Mouse (Mus musculus): ENCODE data around the gene Igsf21. TPM values are rescaled to one million over a fixed set of nuclear protein-coding genes. Genes with fewer than 3 reads are reported as not detected.

Gene Igsf21
- polyA plus RNA-seq, 2 experiments from 2014 or later = not detected

DNA sequence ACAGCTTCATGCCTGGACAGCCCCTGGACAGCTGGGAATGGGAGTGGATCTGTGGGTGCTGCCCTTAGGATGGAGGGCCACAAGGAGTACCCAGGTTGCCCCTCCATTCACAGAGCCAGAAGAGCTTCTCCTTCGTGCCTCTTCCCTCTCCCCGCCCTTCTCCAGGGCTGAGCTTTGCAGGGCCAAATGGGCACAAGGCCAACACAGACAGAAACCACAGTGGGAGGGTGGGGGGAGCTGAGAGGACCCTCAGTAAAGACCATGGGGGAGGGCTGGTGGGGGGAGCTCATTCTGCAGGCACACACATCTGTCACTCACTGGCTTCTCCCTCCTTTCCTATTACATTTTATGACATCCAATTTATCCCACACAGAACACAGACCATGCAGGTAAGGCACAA lies 151.7 kb downstream of the Igsf21 start:
- no peak for ATAC-seq

DNA sequence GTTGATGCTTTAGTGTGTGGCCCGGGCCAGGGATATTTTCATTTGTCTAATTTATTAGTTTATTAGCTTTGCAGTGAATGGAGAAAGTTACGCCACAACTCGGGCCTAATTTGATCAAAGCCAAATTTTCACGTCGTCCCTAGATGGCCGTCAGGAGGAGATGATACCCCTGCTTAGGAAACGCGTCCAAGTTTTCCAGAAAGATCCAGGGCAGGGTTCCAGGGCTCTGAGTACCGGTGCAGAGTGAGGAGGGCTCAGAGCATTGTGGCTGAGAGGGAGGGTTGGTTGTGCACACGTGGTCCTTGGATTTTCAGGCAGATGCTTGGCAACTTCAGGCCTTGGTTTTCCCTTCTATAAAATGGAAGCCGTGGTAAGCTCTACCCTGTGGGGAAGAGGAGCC lies 154.2 kb downstream of the Igsf21 start:
- ATAC-seq = no peak

DNA sequence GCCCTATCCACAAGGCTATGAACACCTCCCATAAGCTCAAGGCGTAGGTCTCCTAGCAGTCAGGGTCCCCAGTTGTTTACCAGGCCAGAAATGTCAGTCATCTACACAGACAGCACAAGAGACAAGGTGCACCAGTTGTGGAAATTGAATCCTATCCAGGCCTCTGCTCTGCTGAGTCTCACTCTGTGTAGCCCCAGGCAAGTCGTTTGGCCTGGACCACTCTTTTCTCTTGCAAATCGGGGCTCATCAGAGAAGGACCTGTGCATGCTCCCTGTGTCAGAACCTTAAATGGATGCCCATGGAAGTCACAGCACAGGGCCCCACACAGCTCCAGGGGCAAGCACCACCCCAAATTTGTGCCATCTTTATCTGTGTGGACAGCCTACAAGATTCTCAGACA lies 154.9 kb downstream of the Igsf21 start:
- ATAC-seq = no peak

DNA sequence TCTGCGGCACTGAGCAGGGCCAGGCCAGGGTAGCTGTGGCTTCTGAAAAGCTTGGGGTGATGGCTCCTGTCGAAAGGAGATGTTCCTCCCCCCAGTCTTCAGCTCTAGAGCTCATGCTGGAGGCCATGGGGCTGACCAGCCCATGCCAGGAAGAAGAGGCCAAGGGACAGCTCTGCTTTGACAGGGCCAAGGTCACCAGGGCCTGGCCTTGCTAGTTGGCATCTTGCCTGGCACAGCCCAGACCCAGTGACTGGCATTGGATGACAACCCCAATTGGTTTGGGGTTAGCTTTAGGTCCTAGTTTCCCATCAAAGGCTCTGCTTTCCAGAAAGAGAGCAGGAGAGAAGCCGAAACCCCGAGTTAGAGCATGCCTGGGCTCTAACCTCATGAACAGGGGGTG lies 156.9 kb downstream of the Igsf21 start:
- no peak for ATAC-seq

DNA sequence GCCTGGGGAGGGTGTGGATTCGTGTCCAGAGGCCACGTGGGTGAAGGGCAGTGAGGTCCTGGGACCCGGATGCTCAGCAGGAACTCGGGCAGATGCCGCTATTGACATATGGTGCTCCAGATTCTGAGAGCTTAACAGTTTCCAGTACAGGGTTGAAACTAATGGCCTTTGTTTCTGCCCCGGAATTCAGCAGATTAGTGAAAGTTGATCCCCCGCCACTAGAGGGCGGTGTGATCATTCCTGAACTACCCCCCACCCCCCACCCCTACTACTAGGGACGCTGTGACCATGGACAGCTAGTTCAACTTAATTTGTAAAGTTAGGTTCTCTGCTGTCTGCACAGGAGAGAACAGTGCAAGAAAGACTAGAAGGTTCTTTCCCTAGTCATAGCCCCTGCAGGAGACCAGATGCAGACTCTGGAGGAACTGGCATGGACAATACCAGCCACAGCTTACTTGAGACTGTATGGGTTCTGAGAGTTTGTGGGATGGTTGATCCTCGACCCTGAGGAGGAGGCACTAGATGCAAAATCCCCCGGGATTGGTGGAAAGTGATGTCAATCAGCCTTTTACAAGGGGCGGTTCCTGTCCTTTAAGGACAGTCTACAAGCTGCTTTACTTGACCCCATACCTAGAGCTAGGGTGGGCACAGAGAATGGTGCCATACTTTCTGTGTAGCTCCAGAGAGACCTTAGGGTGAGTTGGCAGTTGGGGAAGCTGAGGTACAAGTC lies 157.7 kb downstream of the Igsf21 start:
- ATAC-seq = no peak

DNA sequence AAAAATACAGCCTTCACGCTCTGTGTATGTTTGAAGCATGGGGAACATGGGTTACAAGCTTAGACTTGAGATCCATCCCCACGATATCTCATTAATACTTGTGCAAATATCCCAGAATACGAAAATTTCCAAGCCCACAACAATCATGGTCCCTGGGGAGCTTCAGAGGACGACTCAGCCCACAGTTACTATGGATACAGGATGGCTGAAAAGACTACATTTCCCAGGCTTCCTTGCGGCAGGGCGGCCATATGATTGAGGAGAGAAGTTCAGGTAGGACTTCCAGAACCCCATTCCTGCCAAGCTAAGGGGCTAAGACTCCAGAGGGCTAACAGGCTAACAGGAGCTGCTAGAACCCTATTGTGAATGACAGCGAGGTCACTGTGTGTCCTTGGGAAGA lies 160.4 kb downstream of the Igsf21 start:
- ATAC-seq = no peak

DNA sequence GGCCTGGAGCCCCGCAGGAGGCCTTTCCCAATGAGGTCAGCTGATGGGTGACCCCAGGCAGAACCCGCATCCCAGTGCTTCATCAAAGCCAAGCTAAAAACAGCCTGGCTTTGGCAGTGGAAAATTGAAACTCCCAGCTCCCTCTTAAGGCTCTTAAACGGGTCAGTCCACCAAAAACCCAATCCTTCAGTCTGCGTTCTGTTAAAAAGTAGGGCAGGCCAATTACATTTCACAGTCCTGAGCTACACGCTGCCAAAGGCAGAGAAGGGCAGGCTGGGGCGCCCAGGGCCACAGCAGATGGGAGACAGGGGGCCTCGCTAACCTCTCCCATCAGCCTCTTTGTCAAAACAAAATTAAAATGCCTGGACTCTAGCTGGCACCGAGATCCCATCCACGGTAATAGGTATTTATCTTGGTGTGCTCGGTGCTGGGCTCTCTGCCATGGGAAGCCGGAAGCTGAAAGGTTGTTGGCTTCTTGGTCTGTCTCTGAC lies 162.0 kb downstream of the Igsf21 start:
- no peak for ATAC-seq

DNA sequence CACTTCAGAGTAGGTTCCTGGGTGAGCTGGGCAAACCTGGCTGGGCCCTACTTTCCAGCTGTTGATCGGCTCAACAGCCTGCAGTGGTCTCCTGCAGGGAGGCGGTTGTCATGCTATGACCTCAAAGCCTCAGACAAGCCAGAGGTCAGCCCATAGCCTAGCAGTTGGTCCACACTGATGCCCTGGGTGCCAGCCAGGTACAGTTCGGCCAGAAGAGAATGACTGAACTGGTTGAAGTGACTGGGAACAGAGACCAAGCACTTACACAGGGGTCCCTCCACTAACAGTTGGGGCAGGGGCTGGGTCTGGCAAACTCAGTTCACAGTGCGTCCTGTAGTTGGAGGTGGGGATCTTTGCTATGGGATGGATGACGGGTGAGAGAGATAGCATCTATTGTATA lies 162.5 kb downstream of the Igsf21 start:
- ATAC-seq = no peak

DNA sequence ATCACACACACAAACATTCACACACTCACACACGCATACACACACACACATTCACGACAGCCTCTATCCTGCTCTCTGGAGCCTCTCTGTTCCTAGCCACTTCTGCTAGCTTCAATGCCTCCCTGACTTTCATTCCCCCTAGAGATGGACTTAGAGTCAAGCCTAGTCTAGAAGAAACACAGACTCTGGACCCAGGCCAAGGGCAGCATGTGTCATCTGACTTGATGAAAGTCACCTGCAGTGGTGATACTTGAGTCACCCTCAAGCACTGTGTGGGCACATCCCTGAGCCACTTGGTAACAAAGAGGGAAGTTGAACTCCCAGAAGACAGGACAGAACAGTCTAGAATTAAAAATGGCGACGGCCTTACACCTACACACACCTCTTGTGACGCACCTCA lies 168.2 kb downstream of the Igsf21 start:
- no peak for ATAC-seq

DNA sequence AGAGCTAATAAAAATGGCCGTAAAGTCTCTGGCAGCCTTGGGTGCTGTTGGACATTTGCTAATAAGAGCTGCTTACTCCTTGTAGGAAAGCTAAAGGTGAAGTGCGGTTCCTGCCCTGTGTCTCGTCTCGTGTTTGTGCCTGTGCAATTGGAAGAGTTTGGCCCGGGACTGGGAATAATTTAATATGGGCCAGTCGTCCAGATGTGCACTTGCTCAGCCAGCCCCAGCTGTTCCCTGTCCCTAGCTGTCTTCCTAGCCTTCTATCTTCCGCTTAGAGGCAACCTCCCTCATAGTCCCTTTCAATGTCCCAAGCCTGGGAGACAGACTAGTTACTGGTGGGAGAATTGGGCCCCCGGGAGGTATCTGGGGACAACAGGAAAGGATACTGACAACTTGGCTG lies 169.0 kb downstream of the Igsf21 start:
- ATAC-seq = no peak

DNA sequence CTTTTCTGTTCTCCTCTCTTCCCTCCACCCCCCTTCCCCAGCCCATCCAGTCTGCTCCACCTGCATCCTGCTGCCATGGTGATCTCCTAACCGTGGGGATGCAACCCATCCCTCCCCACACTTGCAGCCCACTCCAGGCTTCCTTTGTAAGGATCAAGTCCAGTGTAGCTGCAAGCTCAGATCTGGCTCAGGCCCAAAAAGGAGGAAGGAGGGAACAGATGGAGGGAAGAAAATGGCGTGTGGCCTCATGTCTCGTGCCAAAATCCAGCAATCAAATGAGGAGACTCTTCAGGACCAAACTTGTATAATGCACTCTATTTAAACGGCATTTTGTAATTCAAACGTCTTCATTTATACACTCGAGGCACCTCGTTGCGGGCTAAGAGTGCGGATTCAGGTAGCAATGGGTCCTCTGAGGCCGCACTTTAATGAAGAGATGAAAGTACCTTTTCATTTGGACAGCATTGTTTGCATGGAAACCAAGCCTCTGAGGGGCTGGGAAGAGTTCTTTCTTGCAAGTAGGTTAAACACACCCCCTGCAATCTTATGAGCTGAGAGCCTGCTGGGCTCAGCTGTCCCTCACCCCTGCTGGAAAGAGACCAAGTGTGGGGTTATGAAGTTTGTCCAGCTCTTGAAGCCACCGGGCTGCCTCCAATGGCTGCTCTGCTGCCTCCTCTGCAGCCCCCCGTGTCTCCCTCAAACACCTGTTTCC lies 169.6 kb downstream of the Igsf21 start:
- no peak for ATAC-seq

DNA sequence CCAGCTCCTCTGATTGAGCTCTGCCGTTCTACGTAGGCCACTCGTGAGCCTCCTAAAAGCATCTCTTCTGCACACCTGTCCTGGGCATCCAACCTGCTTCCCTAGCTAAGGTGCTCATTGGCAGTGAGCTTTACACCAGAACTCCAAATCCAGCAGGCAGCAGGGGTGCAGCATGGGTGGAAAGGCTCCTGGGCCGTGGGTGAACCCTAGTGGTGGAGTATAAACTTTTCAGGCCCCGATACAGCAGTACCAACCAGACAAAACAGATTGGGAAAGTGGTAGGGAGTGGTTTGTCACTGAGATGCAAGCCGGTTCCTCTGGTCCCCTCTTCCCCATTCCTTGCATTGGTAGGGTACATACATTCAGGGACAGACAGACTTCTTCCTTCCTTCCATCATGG lies 170.2 kb downstream of the Igsf21 start:
- ATAC-seq = no peak

DNA sequence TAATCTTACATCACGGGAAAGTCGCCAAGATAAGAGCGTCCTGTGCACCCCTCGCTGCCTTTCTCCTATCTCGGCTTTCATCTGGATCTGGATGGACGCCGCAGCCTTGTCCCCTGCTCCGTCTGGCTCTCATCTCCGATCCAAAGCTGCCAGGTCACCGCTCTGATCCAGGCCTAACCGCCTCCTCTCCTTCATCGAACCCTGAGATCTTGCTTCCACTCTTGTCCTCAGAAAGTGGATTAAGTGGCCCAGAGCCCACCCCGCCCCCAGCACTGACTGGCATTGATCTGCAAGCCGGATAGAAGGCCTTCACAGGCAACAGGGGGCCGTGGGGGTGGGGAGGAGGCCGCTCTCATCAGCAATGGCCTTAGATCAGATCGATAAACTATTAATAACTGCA lies 175.5 kb downstream of the Igsf21 start:
- no peak for ATAC-seq

DNA sequence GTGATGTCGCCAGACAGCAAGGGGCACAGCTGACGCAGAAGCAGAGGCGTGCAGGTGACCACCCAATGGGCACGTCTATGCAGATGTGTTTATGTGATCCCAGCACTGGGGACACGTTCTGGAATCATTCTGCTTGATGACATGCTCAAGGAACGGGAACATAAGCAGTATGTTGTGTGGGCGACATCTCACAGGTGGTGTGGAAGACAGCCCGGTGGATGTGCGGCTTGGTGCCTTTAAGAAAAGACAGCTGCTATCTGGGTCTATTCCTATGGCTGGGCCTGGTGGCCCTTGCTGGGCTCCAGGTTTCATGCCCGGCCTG lies 176.3 kb downstream of the Igsf21 start:
- ATAC-seq = no peak

DNA sequence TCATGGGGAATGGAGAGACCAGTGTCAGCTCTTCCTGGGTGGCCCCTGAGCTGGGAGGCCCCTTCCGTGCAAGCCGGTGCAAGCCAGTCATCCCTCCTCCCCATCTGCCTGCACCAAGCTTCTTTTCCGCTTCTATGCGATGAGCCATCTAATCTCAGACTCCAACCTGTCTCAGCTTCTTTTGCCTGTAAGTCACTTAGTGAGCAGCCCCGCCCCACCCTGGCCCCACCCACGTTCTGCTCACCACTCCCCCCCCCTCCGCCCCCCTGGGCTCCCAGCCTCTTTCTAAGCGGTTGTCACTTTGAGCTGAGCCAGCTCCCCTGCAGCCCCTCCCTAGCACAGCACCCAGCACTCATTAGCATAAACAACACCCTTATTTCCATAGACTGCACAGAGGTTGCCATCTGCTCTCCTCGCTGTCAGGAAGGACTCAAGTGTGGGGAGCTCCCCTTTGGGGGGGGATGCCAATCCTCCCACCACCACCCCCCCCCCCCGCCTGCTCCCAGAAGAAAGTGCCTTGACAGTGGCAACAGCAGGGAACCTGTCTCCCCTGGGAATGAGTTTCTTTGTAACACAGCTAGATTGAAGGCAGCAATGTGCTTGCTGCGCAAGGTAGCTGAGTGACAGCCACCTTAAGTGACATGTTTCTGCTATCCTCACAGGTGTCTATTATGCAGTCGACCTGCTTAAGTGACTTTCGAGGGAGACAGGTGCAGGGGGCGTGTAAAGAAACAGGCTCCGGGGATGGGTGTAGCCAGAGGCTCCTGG lies 176.8 kb downstream of the Igsf21 start:
- no peak for ATAC-seq

DNA sequence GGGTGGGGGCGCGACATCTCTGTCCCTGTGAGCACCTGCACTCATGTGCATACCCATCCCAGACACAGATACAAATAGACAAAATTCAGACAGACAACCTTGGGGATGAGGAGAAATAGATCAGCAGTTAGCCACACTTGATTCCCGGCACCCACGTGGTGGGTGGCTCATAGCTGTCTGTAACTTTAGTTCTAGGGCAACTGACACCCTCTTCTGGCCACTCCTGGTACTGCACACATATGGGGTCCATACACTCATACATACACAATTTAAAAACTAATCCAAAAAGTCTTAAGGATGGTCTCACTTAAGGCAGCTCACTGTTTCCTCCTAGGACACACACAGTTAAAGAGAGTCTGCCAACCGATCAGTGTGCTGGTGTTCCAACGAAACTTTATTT lies 178.1 kb downstream of the Igsf21 start:
- no peak for ATAC-seq

DNA sequence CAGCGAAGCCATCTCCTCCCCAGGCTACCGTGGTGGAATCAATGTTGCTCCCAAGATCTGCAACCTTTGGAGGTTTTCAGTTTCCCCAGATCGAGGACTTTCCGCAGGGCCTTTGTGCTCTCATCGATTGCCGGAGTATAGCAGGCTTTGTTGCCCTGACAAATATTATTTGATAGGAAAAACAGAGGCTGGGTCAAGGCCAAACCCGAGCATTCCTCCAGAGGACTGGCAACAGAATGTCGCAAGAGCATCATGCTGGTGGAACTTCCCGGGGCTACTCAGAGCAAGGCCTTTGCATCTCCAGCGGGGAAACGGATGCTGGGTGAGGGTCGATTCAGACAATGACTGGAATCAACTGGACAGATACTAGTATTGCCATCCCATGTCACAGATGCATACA lies 180.6 kb downstream of the Igsf21 start:
- ATAC-seq = no peak

DNA sequence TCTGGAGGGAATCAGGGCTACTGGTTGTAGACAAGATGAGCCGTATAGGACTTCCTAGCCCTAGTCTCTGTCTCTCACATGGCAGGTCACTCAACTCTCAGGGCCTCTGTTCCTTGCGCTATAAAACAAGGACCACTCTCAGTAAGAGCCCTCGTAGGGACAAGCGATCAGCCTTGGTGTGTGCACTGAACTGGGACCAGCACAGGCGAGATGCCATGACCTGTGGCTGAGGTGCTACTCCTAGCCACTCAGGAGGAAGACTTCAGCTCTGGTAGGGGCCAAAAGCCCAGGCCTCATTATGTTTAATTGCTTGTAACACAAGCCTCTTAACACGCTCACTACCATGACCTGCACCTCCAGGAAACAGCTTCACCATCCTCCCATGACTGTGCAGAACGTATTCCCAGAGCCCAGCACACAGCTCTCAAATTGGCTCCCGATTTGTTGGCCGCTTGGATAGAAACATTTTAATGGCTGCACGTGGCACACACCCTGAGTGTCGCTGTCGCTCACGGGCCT lies 183.4 kb downstream of the Igsf21 start:
- ATAC-seq = no peak

DNA sequence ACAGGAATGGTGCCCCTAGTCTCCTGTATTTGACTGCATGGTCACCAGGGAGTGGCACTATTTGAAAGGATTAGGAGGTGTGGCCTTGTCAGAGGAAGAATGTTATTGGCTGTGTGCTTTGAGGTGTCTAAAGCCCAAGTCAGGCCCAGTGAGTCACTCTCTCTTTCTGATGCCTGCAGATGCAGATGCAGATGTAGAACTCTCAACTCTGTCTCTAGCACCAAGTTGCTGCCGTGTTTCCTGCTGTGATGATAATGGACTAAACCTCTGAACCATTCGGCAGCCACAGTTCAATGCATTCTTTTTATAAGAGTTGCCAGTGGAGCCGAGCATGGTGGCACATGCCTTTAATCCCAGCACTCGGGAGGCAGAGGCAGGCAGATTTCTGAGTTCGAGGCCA lies 186.3 kb downstream of the Igsf21 start:
- ATAC-seq = no peak

DNA sequence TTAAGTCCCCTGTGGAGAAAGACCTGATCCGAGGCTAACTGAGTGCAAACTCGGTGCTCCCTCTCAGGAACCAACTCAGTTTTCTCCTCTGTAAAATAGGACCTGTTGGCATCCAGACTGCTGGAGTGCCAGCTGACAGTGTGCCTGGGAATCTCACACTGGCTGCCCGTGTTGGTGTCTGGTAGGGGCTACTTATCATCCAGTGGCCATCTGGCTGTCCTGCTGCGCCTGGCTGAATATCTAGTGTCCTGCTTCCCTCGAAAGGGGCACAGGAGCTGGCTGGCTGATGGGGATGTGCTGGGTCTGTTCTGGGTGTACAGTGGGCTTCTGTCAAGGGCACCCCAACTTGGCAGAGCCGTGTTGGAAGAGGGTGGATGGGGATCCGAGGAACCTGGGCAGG lies 193.5 kb downstream of the Igsf21 start:
- ATAC-seq = no peak

DNA sequence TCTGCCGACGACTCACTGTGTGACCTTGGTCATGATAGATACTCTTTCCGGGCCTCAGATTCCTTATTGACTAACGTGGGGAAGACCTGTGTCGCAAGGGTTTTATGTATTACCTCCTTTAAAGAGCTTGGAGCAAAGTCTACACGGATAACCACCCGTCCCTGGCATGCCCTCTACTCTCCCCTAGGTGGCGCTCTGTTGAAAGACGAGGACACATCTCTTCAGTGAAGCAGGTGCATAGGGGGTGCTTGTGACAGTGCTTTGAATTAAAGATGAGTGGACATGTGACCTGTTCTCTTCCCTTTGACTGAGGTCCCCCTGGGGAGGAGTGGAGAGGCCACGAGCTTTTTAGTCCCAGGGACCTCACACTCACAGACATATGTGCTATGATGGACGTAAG lies 194.0 kb downstream of the Igsf21 start:
- ATAC-seq = no peak

DNA sequence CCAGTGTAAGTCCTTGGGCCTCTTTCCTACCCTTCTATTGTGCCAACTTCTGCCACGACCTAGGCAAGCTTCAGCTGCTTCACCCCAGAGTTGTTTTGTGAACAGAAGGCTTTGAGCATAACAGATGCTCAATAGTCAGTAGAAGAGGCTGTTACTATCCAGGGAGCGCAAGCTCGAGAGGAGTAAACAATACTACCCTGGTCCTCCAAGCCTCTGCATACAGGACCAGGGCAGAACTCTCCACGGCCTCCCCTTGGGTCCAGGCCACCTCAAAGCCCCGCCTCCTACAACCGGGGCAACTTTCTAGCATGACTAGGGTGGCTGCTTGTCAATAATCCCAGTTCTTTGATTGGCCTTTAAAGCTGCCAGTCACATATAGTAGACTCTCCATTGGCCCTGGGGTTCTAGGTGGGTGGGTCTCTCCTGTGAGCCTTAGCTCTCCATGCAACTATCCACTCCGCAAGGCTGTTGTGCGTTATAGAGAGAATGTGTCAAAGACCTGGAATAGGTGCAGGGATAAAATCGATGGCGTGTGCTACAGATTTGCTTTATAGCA lies 198.7 kb downstream of the Igsf21 start:
- ATAC-seq = no peak

DNA sequence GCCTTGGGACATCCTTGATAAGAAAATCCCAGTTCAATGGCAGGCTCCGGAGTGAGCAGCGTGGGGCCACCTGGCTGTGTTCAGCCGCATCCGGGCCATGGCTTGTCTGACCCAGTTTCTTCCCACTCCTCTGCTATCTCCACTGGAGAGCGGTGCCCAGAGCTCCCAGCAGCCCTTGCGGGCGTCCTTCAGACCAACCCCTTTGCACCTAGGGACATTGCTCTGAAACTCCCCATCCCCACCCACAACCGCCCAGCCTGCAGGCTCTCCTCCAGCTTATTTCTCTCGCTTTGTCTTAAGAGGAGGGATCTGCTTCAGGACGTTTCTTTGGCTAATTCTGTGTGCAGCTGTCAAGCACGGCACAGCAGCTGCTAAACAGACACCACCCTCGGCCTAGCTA lies 202.6 kb downstream of the Igsf21 start:
- no peak for ATAC-seq
